Mouse (Mus musculus) brain, embryonic 14.5 days (tissue): ENCODE results near the gene Ube2o.

Experiments
- CTCF ChIP-seq: fragments of 200-500 bp; IDR thresholded peaks from 2 replicates; pipeline ENCODE4 v1.5.1; 2012; ENCODE audit warnings: inconsistent platforms, mild to moderate bottlenecking, moderate library complexity, borderline replicate concordance; ENCODE audit not compliant: insufficient read depth, insufficient read length; ENCODE audit errors: extremely low read depth
- POLR2A ChIP-seq: fragments of 200-500 bp; IDR thresholded peaks from 2 replicates; pipeline ENCODE4 v1.6.1; 2012; ENCODE audit warnings: mild to moderate bottlenecking, inconsistent platforms, borderline replicate concordance; ENCODE audit not compliant: poor library complexity, insufficient read depth, insufficient read length, severe bottlenecking; ENCODE audit errors: extremely low read depth

DNA sequence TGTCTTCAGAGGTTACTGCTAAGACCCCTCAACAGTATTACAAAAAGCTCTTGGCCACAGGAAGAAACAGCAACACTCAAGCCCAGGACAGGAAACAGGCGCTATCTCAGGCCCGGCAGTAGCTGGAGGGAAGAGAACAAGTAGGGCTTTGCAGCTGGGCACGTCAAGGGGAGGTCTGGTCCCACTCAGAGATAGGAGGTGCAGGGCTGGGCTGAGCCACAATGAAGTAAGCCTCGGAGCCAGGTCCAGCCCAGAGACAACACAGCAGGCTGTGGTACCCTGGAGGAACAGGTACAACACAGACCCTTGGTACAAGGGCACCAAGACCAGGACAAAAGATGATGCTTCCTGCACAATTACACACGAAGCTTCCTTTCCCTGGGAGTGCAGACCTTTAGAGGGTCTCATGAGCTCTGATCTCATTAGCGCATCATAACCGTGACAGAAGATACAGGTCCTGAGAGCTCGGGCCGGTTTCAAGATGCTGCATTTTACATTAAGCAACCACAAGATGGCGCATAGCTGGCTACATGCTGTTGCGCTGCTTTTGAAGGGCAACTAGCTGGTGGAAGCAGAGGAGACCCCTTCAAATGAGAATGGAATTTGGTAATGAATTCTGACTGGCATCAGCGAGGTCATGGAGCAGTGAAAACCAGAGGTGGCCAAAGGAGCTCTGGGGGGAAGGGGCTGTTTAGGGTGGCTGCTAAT lies 26.9 kb downstream of the Ube2o start:
- no peak for TF ChIP-seq POLR2A
- TF ChIP-seq CTCF = peak; percentile 78; the same call in 1 of the 2 replicates
